Mouse (Mus musculus): ENCODE results near the gene Itsn1. TPM values are rescaled to one million over a fixed set of nuclear protein-coding genes. Genes with fewer than 3 reads are reported as not detected.

Gene Itsn1
- polyA plus RNA-seq, 1 experiment = 49.2 TPM

DNA sequence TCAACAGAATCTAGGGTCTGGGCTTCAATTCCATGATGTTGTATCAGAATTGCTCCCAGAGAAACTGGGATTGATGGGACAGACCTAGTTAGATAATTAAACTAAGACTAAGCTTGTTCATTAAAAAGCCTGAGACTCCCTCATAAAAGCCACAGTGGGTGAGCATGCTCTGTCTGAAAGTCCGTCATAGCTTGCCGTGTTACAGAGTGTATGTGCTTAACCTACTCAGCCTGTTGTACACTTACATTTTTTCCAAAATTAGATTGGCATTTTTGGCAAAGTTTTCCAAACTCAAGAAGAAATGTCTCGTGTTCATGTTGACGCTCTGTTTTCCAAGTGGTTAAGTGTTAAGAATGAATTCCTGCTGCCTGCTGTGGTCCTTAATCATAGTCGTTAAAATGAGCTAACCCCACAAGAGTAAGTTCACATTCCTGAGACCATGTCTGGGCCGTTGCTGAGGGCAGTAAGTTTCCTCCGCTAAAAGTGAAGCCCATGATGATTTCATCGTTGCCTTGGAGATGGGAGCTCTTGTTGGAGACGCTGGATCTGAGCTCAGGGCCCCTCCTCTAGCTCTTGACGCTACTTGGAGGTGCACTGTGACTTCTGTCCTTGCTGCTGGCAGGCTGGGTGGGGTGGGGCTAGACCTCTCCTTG lies 117.1 kb downstream of the Itsn1 start:
- no peak for TF ChIP-seq FLI1 (IDR thresholded peaks at IDR 0.05; ENCODE audit: low read length)
- TF ChIP-seq GATA1 (IDR thresholded peaks at IDR 0.05; ENCODE audit: borderline replicate concordance, low read length) = no peak
- peaks cover 80% of the 10 kb centered on the region for H3K27me3 ChIP-seq (replicated peaks)
- peaks cover 80% of the 10 kb centered on the region for H3K36me3 ChIP-seq (replicated peaks; ENCODE audit: low read length)
- peaks cover 27% of the 10 kb centered on the region for H3K4me1 ChIP-seq
- no peak overlapping the region for H3K4me3 ChIP-seq (replicated peaks)
- H3K9me3 ChIP-seq = no peaks in the 10 kb centered on the region; the same call in 1 of the 2 replicates

DNA sequence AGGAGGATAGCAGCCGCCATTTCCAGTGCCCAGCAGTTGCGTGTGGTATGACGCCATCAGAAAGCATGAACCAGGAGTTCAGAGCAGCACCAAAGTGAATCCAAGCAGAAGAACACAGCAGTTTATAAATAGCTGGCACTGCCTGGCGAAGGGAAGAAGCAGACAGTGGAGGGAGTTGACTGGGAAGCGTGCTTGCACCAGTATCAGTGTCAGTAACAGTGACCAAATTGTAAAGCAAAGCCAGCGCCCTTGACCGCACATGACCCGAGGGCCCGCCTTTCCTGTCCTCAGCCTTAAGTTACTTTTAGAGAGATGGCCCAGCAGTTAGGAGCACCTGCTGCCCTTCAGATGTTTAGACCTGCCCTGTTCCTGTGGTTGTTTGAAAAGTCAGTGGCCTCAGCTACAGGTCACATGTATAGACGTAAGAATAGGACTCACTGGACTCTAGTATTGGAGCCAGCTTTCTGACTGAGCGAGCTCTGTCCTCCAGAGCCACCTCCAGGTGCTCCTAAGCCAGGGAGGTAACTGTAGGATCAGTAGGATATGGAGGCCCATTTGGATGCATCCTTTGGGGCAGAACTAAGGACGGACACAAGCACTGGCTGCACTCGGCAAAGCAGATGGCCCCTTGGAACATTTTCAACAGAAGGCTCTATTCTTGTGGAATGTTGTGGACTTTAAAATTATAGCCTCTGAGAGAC lies 118.6 kb downstream of the Itsn1 start:
- no peak overlapping the region for H3K4me3 ChIP-seq (replicated peaks)
- H3K27me3 ChIP-seq (replicated peaks) = peaks cover 78% of the 10 kb centered on the region
- no peaks in the 10 kb centered on the region; the same call in 1 of the 2 replicates for H3K9me3 ChIP-seq
- H3K4me1 ChIP-seq = peaks cover 39% of the 10 kb centered on the region
- H3K36me3 ChIP-seq (replicated peaks; ENCODE audit: low read length) = peaks cover 83% of the 10 kb centered on the region
- TF ChIP-seq GATA1 (IDR thresholded peaks at IDR 0.05; ENCODE audit: borderline replicate concordance, low read length) (no peak), FLI1 (IDR thresholded peaks at IDR 0.05; ENCODE audit: low read length) (no peak)

DNA sequence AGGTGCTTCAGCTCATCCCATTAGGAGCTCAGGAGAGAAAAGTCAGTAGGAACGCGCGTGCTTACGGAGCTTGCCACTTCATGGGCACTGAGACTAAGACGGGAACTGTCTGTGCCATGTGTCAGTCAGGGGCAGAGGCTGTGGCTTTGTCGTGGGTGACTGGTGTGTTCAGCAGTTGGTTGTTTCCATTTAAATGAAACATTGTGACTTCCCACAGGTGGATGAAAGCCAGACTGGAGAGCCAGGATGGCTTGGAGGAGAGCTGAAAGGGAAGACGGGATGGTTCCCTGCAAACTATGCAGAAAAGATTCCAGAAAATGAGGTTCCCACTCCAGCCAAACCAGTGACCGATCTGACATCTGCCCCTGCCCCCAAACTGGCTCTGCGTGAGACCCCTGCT lies 119.4 kb downstream of the Itsn1 start:
- H3K27me3 ChIP-seq (replicated peaks) = peaks cover 77% of the 10 kb centered on the region
- H3K9me3 ChIP-seq = no peaks in the 10 kb centered on the region; the same call in 1 of the 2 replicates
- H3K36me3 ChIP-seq (replicated peaks; ENCODE audit: low read length) = peaks cover 84% of the 10 kb centered on the region
- H3K4me3 ChIP-seq (replicated peaks) = no peak overlapping the region
- TF ChIP-seq GATA1 (IDR thresholded peaks at IDR 0.05; ENCODE audit: borderline replicate concordance, low read length) (no peak), FLI1 (IDR thresholded peaks at IDR 0.05; ENCODE audit: low read length) (no peak)
- H3K4me1 ChIP-seq = peaks cover 48% of the 10 kb centered on the region

DNA sequence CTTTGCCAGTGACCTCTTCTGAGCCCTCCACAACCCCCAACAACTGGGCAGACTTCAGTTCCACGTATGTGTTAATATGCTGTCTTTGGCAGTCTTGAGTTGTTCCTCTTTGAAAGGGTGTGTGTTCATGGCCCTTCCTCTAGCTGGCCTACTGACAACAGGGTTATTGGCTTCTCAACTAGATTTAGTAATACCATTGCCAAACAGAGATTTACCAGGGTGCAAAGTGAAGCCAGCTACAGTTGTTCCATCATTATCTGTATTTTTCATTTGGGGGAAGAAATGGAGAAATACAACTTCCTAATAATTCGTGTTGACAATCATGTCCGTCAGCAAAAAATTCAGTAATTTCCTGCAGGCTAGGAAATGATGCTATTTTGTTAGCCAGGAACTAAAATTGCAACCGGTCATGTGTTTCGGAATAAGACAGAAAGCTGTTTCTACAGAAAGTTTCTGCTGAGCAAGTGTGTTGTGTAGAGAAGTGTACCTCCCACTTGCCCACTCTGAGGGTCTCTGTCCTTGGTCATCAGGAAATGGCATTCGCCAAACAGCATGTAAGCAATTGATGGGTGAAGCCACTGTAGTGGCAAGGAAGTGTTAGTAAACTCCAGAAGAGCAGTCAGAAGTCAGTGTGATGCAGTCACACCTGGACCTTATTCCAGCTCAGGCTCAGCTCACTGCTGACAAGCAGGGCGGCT lies 120.0 kb downstream of the Itsn1 start:
- H3K36me3 ChIP-seq (replicated peaks; ENCODE audit: low read length) = peaks cover 84% of the 10 kb centered on the region
- no peak for TF ChIP-seq FLI1 (IDR thresholded peaks at IDR 0.05; ENCODE audit: low read length)
- no peak for TF ChIP-seq GATA1 (IDR thresholded peaks at IDR 0.05; ENCODE audit: borderline replicate concordance, low read length)
- no peaks in the 10 kb centered on the region; the same call in 1 of the 2 replicates for H3K9me3 ChIP-seq
- H3K4me3 ChIP-seq (replicated peaks) = no peak overlapping the region
- peaks cover 48% of the 10 kb centered on the region for H3K4me1 ChIP-seq
- peaks cover 76% of the 10 kb centered on the region for H3K27me3 ChIP-seq (replicated peaks)

DNA sequence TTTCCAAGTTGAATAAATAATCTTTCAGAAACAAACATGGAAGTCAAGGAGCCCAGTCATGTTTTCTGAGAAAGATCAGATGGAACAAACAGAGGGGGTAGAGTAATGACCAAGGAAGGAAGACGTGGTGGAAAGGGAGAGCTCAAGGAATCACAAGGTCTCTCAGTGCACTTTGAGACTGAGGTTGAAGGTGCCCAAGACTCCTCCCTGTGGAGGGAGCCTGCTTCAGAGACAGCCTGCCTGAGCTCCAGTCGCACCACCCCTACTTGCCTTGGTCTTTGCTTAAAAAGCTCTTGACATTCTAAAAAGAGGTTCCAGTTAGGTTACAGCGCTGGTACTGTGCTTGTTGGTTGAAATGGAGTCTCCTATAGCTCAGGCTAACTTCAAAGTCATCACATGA lies 121.1 kb downstream of the Itsn1 start:
- Histone ChIP-seq H3K4me1 (peaks cover 44% of the 10 kb centered on the region), H3K27me3 (replicated peaks) (peaks cover 76% of the 10 kb centered on the region), H3K9me3 (no peaks in the 10 kb centered on the region; the same call in 1 of the 2 replicates), H3K4me3 (replicated peaks) (no peak overlapping the region), H3K36me3 (replicated peaks; ENCODE audit: low read length) (peaks cover 89% of the 10 kb centered on the region)
- no peak for TF ChIP-seq GATA1 (IDR thresholded peaks at IDR 0.05; ENCODE audit: borderline replicate concordance, low read length)
- TF ChIP-seq FLI1 (IDR thresholded peaks at IDR 0.05; ENCODE audit: low read length) = no peak

DNA sequence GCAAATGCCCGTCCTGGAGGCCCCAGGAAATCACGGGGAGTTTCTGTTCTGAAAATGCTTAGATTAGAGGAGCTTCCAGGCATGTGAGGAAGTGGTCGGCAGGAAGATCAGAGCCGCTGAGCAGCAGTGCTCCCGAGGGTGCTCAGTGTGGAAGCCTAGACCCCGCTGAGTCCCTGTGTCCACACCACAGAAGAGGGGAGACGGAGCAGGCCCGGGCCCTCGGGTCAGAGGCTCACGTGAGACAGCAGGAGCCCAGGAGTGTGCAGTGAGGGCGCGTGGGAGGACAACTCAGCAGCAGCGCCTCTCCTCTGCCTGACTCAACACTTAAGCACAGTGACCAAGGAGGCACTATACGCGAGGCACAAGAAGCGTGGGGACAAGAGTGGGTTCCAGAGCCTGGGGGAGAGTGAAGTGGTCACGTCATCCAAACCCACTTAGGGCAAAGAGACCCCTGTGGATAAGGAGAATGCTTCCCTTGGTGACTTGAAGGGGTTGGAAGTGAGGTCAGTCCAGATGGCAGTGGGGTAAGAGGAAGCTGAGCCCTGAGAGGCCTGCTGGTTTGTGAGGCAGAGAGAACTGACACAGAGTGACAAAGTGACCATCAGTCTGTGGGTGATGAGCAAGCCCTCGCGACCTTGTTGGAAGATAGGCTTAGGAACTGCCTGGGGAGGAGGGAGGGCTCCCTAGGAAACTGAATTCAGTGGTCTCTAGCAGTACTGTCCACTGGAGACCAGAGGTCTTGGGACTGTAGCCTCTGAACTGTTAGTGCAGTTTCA lies 122.6 kb downstream of the Itsn1 start:
- Histone ChIP-seq H3K9me3 (no peaks in the 10 kb centered on the region; the same call in 1 of the 2 replicates), H3K4me3 (replicated peaks) (peak overlapping the region; percentile 54), H3K27me3 (replicated peaks) (peaks cover 75% of the 10 kb centered on the region), H3K4me1 (peaks cover 44% of the 10 kb centered on the region), H3K36me3 (replicated peaks; ENCODE audit: low read length) (peaks cover 93% of the 10 kb centered on the region)
- TF ChIP-seq FLI1 (IDR thresholded peaks at IDR 0.05; ENCODE audit: low read length) (no peak), GATA1 (IDR thresholded peaks at IDR 0.05; ENCODE audit: borderline replicate concordance, low read length) (no peak)

DNA sequence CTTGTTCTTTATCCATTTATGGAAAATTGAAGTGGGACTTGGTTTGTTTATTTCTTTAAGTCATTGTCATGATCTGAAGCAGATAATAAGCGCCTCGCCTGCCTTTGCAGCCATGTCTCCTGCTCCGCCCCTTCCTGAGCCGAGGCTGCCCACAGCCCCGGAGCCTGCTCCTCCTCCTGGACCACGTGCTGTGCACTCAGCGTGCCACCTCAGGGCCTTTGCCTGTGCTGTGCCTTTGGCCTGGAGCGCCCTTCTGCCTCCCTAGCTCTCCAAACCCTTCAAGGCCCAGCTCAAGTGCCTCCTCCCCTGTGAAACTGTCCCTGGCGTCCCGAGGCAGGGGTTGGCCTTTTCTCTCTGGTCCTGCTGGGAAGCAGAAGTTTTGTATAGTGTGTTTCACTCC lies 123.7 kb downstream of the Itsn1 start:
- no peaks in the 10 kb centered on the region for H3K9me3 ChIP-seq
- H3K4me3 ChIP-seq (replicated peaks) = peak overlapping the region; percentile 60
- H3K4me1 ChIP-seq = peaks cover 39% of the 10 kb centered on the region
- peaks cover 75% of the 10 kb centered on the region for H3K27me3 ChIP-seq (replicated peaks)
- TF ChIP-seq FLI1 (IDR thresholded peaks at IDR 0.05; ENCODE audit: low read length) (no peak), GATA1 (IDR thresholded peaks at IDR 0.05; ENCODE audit: borderline replicate concordance, low read length) (no peak)
- peaks cover 95% of the 10 kb centered on the region for H3K36me3 ChIP-seq (replicated peaks; ENCODE audit: low read length)

DNA sequence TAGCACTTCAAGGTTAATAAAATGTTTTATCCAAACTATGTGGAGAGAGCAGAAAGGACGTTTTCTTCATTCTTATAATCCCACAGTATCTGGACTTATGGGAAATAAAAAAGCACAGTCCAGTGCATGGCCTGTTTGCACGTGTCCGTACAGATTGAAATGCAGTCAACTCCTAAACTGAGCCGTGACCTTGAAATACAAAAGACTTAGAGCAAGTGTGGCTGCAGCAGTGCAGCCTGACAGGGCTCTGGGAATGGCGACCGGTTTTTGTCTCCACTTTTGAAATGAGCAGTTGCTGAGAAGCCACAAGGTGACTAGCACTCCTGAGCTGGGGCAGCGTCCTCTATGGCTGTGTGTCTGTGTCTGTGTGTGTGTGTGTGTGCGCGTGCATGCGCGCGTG lies 124.1 kb downstream of the Itsn1 start:
- Histone ChIP-seq H3K36me3 (replicated peaks; ENCODE audit: low read length) (peaks cover 95% of the 10 kb centered on the region), H3K9me3 (no peaks in the 10 kb centered on the region), H3K27me3 (replicated peaks) (peaks cover 77% of the 10 kb centered on the region), H3K4me3 (replicated peaks) (no peak overlapping the region), H3K4me1 (peaks cover 40% of the 10 kb centered on the region)
- TF ChIP-seq FLI1 (IDR thresholded peaks at IDR 0.05; ENCODE audit: low read length) (no peak), GATA1 (IDR thresholded peaks at IDR 0.05; ENCODE audit: borderline replicate concordance, low read length) (no peak)

DNA sequence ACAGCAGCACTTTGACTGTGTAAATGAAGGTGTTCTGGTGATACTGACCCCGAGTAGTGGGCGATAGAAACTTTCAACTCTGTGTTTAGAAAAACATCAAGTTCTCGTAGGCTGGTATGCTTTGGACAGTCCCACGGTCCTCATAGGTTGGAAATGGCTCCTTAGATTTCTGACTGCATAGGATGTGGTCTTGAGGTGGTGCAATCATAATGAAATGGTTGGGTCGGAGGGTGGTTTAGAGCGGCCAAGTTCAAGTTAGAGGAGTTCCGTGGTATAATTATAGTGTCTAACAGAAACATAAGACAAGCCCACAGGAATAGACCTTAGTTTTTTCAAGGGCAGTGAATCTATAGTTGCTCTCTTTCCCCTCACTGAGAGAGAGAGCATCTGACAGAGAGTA lies 129.6 kb downstream of the Itsn1 start:
- no peaks in the 10 kb centered on the region for H3K9me3 ChIP-seq
- no peak for TF ChIP-seq GATA1 (IDR thresholded peaks at IDR 0.05; ENCODE audit: borderline replicate concordance, low read length)
- TF ChIP-seq FLI1 (IDR thresholded peaks at IDR 0.05; ENCODE audit: low read length) = no peak
- H3K36me3 ChIP-seq (replicated peaks; ENCODE audit: low read length) = peaks cover 89% of the 10 kb centered on the region
- no peak overlapping the region for H3K4me3 ChIP-seq (replicated peaks)
- peaks cover 44% of the 10 kb centered on the region for H3K4me1 ChIP-seq
- H3K27me3 ChIP-seq (replicated peaks) = peaks cover 55% of the 10 kb centered on the region

All from megakaryocyte, embryonic 14.5 days (primary cell).